Mouse (Mus musculus) right cerebral cortex, postnatal 14 days (tissue): Measurements from ENCODE around the gene Olfr1428.
"Not testable (repeated sequence)": the region's sequence is repeated elsewhere in the genome, so short reads cannot be mapped to it uniquely, and the experiment has no call there.

ENCODE experiments used
- DNase-seq: peaks from one replicate; pipeline ENCODE4 v3.0.0; 2022

Gene Olfr1428

GRCm38 (mm10) chr19:12115797-12116196 lies at the start of gene Olfr1428:
TSS of gene Olfr1428 (minus strand) at chr19:12115897.
- DNase-seq = no peak

DNA sequence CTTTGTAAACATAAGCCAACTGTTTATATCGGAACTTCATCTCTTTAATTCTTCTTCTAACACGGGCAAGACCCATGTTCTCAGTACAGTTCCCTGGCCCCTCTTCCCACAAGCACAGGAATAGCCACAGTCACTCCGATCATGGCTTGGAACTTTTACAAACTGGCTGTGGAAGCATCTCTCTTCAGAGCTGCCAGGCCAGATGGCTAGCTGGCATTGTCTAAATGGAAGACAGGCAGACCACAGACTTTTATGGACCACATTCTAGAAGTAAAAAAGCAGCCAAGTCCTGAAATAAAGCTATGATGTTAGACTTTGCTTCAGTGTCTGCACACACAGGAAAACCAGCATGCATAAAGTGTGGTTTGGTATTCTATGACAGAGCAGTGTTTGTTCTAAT lies 29.8 kb upstream of the Olfr1428 start:
- no peak for DNase-seq

DNA sequence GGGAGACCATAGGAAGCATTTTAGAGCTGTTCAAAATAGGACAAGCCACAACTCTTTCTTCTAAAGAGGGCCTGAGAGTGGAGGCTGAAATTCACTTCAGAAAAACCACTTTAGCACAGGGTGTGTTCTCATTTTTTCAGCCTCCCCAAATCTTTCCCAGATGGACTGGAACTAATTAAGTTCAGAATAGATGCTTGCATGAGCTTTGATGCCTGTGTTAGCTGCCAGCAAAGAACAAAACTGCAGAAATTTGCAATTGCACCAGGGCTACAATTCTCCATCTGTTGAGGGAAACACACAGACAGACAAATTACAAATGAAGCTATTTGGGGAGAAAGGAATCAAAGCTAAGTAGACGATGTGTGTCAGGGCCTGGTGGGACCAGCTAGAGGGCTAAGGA lies 27.7 kb upstream of the Olfr1428 start:
- DNase-seq = no peak

DNA sequence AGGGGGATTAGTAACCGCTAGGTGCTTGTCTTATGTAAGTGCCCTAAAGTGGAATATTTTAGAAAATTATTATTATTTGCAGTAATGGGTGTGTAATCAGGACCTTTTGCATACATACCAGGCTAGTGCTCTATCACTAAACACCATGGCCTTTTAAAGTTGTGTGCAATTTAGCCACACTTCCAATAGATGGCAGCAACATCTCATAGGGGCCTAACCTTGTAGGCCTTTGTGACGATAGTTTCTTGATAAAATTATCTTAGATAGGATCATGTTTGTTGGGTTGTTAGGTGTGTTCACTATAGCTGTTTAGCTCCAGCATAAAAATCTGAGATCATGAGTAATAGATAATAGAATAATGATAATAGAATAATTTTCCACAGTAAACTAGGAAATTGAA lies 18.6 kb upstream of the Olfr1428 start:
- DNase-seq = peak; percentile 8

DNA sequence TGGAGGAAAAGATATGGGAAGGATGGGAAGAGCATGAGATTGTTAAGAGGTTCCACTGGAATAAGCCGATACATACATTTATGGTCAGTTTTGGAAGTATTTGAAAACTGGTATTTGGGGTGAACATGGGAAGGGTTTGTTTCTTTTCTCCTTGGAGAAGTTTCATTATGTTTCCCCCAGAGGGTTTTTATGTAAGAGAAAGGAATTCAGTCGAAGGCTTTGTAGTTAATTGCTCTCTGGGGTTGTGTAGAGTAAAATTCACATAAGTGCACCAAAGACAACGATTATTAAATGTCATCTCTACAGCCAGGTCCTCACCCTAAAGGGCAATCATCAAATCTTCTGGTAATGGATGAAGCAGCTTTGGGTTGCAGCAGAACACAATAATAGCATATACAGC lies 7.4 kb upstream of the Olfr1428 start, which contains the start of gene Olfr76:
Olfr76 (minus strand) TSS at position 101 of the 400 bp plus-strand sequence.
- DNase-seq = no peak

DNA sequence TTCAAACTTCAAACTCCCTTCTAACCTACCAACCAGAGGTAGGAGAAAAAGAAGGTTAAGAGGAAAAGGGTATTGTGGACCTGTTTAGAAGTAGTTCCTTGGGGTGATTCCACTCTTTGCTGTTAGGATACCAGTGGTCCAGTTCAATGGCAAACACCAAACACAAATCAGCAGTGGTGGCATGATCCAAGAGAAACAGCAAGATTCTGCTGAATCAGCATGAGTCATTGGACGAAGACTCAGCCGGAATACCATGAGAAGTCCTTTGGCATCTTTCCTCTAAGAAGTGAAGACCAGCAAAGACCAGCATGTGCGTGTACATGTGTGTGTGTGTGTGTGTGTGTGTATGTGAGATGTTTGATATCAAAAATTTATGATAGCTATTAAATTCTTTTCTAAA lies 767 bp upstream of the Olfr1428 start:
- no peak for DNase-seq

DNA sequence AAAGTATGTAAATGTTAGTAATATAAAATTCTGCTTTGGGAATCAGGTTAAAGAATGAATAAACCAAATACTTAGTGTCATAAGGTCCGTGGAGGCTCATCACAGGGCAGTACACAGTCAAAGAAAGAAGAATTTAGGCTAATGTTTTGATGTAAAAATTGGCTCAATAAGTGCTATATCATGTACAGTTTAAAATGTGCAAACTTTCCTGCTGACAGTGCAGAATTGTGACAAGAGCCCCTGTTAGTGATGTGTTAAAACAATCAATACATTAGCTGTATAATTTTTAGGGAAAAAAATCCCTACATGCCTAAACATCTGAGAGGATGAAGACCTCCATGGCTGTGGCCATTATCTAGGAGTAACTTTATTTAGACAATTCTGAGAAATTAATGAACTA lies 1.9 kb downstream of the Olfr1428 start:
- no peak for DNase-seq

GRCm38 (mm10) chr19:12104541-12104940 lies 11.2 kb downstream of the Olfr1428 start:
- DNase-seq = no peak

DNA sequence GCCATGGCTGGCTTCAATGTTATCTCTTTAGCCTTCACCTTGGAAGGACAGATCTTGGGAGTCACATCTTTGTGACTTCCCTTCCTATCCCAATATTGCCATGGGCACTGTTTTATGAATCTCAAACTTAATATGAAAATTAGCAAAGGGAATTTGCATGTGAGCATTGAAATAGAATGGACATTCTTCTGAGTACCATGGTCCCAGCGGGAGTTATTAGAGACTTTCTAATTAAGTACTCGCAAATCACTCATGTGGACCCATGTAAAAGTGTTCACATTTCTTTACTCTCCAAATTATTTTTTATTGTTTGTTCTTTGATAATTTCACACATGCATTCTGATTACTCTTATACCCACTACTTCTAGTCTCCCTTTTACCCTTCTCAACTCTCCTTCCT lies 12.5 kb downstream of the Olfr1428 start, which contains the start of gene Olfr1427:
Olfr1427 (minus strand) TSS at position 101 of the 400 bp plus-strand sequence.
- no peak for DNase-seq

DNA sequence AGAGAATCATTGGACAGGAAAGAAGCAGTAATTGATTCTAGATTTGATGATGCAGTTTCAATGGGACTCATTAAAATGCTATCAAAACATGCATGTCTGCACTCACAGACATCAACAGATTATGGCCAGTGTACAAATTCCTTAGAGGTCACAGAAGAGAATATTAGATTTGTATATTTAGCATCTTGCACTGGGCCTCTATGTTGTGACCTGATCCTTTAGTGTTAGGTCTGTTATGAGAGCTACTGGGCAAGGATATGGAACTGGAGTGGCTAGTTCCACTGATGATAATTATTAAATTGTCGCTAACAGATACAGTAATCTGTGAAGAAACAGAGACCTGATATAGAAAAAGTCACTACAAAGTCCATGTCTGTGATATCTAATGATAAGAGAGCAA lies 23.8 kb downstream of the Olfr1428 start, which contains the start of gene Olfr1426:
Olfr1426 (minus strand) TSS at position 101 of the 400 bp plus-strand sequence.
- no peak for DNase-seq

GRCm38 (mm10) chr19:12077631-12078030 lies 38.1 kb downstream of the Olfr1428 start, which contains the start of gene Olfr1425:
TSS of gene Olfr1425 (minus strand) at chr19:12077731.
- DNase-seq = not testable (repeated sequence)

DNA sequence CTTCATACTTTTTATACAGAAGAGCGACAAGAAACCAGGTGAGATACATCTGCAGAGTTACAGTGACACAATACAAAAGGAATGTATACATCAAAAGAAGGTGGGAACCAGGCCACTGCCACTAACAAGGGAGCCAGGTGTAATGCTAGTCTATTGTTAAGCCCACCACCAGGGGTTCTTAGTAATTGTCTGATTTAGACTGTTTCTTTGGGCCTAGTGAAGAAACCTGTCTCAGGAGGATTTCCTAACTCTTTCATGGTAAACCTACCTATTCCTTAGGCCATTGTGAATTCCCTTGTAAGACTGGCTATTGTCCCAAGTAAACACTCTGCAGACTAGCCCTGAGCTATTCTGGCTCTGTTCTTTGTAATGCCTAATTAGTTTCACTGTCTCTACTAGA lies 46.2 kb downstream of the Olfr1428 start:
- not testable (repeated sequence) for DNase-seq

DNA sequence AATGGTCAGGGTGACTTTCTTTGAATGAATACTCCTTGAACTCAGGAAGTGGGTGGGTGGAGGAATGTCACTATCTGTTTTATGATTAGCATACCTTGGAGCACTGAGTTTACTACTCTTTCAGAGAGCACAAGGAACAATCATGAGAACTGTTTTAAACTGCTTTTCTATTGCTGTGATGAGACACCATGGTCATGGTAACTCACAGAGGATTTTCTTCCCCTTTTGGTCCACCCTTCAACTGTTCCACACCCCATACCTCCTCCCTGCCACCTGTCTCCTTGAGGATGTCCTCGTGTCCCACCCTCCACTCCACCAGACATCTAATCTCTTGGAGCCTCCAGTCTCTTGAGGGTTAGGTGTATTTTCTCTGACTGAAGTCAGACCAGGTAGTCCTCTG lies 47.9 kb downstream of the Olfr1428 start:
- not testable (repeated sequence) for DNase-seq

- not testable (repeated sequence) for DNase-seq
Observed at GRCm38 (mm10) chr19:12062582-12062981, 53.1 kb downstream of the Olfr1428 start, which contains the start of gene Olfr1424. TSS of gene Olfr1424 (minus strand) at chr19:12062682.
